Mouse (Mus musculus) kidney, postnatal 0 days (tissue): ENCODE measurements at regions not wholly inside any gene's neighbourhood (a gene's known extent, or its start where the extent isn't known, plus 50 kb on each side); places are given as distances from the start of the nearest gene placed in this dataset.

Source experiments
- ATAC-seq: fragments of 200-750 bp; cut with Nextera tagmentation; replicated peaks from 2 replicates; pipeline ENCODE4 v1.8.0; 2017; ENCODE audit warnings: low read depth, moderate number of reproducible peaks, moderate TSS enrichment, moderate library complexity; ENCODE audit not compliant: low FRiP score
- DNase-seq: peaks from one replicate; pipeline ENCODE4 v3.0.0-alpha.2; 2016; ENCODE audit warnings: low spot score
- H3K27ac ChIP-seq: fragments of 300-500 bp; sonication (generic); 2 replicates; pipeline ENCODE4 v1.5.1; 2014; ENCODE audit warnings: mild to moderate bottlenecking
- H3K27me3 ChIP-seq: fragments of 300-500 bp; sonication (generic); 2 replicates; pipeline ENCODE4 v1.6.1; 2014; ENCODE audit warnings: low read length, mixed read lengths; ENCODE audit not compliant: insufficient read depth
- H3K36me3 ChIP-seq: fragments of 300-500 bp; sonication (generic); 2 replicates; pipeline ENCODE4 v1.6.1; 2014; ENCODE audit warnings: low read length, mixed read lengths; ENCODE audit not compliant: insufficient read depth
- H3K4me1 ChIP-seq: fragments of 300-500 bp; sonication (generic); replicated peaks from 2 replicates; pipeline ENCODE4 v1.6.1; 2014; ENCODE audit warnings: antibody characterized with exemption, low read length, mixed read lengths; ENCODE audit not compliant: insufficient read depth
- H3K4me2 ChIP-seq: fragments of 300-500 bp; sonication (generic); 2 replicates; pipeline ENCODE4 v1.6.1; 2014; ENCODE audit warnings: mild to moderate bottlenecking, low read length, moderate library complexity, mixed read lengths
- H3K4me3 ChIP-seq: fragments of 300-500 bp; sonication (generic); replicated peaks from 2 replicates; pipeline ENCODE4 v1.5.1; 2014; ENCODE audit warnings: low read depth, low read length
- H3K9ac ChIP-seq: fragments of 300-500 bp; sonication (generic); 2 replicates; pipeline ENCODE4 v1.6.1; 2014; ENCODE audit warnings: low read depth, low read length
- H3K9me3 ChIP-seq: fragments of 300-500 bp; sonication (generic); replicated peaks from 2 replicates; pipeline ENCODE4 v1.6.1; 2016; ENCODE audit warnings: low read length, inconsistent platforms, mixed read lengths
- CTCF ChIP-seq: IDR thresholded peaks from 2 replicates; pipeline ENCODE4 v1.5.1; 2016; ENCODE audit warnings: antibody characterized with exemption, low read depth, mild to moderate bottlenecking, moderate library complexity
- WGBS: fragments of 180-500 bp; shearing (Covaris S2); extraction: QIAGEN DNeasy Blood & Tissue Kit; methylation state at CpG from one replicate; pipeline ENCODE4 v1.1.7; 2014; 5-methylcytosine and 5-hydroxymethylcytosine counted together

GRCm38 (mm10) chr7:118042914-118043313, 73.1 kb downstream of the Rps15a start:
- Histone ChIP-seq H3K4me2 (no peak overlapping the region), H3K27ac (no peak overlapping the region), H3K9ac (no peak overlapping the region), H3K9me3 (no peaks in the 10 kb centered on the region), H3K27me3 (no peaks in the 10 kb centered on the region), H3K36me3 (no peaks in the 10 kb centered on the region), H3K4me3 (no peak overlapping the region), H3K4me1 (no peaks in the 10 kb centered on the region)
- ATAC-seq (0 out of 2 replicates have a peak, but pooled peaks have one; percentile 29), DNase-seq (no peak)
- TF ChIP-seq CTCF = no peak
- 64% methylated on average over 10 of the region's 10 CpGs for WGBS

GRCm38 (mm10) chr7:118039862-118040261, 76.1 kb downstream of the Rps15a start:
- Histone ChIP-seq H3K9ac (no peak overlapping the region), H3K27me3 (no peaks in the 10 kb centered on the region), H3K27ac (no peak overlapping the region), H3K4me1 (no peaks in the 10 kb centered on the region), H3K4me3 (no peak overlapping the region), H3K4me2 (no peak overlapping the region), H3K9me3 (no peaks in the 10 kb centered on the region), H3K36me3 (no peaks in the 10 kb centered on the region)
- ATAC-seq (no peak), DNase-seq (no peak)
- TF ChIP-seq CTCF = no peak
- WGBS = 47% methylated on average over 4 of the region's 4 CpGs

- 55% methylated on average over 3 of the region's 3 CpGs for WGBS
Measured at GRCm38 (mm10) chr7:118037062-118037461, 78.9 kb downstream of the Rps15a start.

GRCm38 (mm10) chr7:118026106-118026526, 89.9 kb downstream of the Rps15a start:
- Histone ChIP-seq H3K4me2 (no peak overlapping the region), H3K36me3 (no peaks in the 10 kb centered on the region), H3K4me3 (no peak overlapping the region), H3K27ac (no peak overlapping the region), H3K27me3 (no peaks in the 10 kb centered on the region), H3K9ac (no peak overlapping the region), H3K9me3 (no peaks in the 10 kb centered on the region), H3K4me1 (no peaks in the 10 kb centered on the region)
- ATAC-seq = no peak
- WGBS = 33% methylated on average over 10 of the region's 10 CpGs
- TF ChIP-seq CTCF = no peak
- no peak for DNase-seq

More at GRCm38 (mm10) chr7:118037062-118037461, 78.9 kb downstream of the Rps15a start:
- no peak for TF ChIP-seq CTCF
- Histone ChIP-seq H3K27ac (no peak overlapping the region), H3K4me2 (no peak overlapping the region), H3K4me3 (no peak overlapping the region), H3K9me3 (no peaks in the 10 kb centered on the region), H3K36me3 (no peaks in the 10 kb centered on the region), H3K4me1 (no peaks in the 10 kb centered on the region), H3K27me3 (no peaks in the 10 kb centered on the region), H3K9ac (no peak overlapping the region)
- DNase-seq (no peak), ATAC-seq (no peak)

- no peak overlapping the region for H3K4me2 ChIP-seq
- DNase-seq (no peak), ATAC-seq (no peak)
- TF ChIP-seq CTCF = no peak
- no peaks in the 10 kb centered on the region for H3K9me3 ChIP-seq
- no peaks in the 10 kb centered on the region for H3K36me3 ChIP-seq
- H3K4me1 ChIP-seq = no peaks in the 10 kb centered on the region
- no peak overlapping the region for H3K27ac ChIP-seq
- 88% methylated on average over 7 of the region's 7 CpGs for WGBS
- H3K4me3 ChIP-seq = no peak overlapping the region
- H3K9ac ChIP-seq = no peak overlapping the region
- no peaks in the 10 kb centered on the region for H3K27me3 ChIP-seq
Measured at GRCm38 (mm10) chr7:118004620-118005019, 111.4 kb downstream of the Rps15a start.

GRCm38 (mm10) chr7:118001881-118002280, 114.1 kb downstream of the Rps15a start:
- Histone ChIP-seq H3K27ac (no peak overlapping the region), H3K4me1 (no peaks in the 10 kb centered on the region), H3K4me2 (no peak overlapping the region), H3K9me3 (no peaks in the 10 kb centered on the region), H3K27me3 (no peaks in the 10 kb centered on the region), H3K9ac (no peak overlapping the region), H3K4me3 (no peak overlapping the region), H3K36me3 (no peaks in the 10 kb centered on the region)
- WGBS = 74% methylated on average over 3 of the region's 3 CpGs
- DNase-seq = no peak
- TF ChIP-seq CTCF = no peak
- no peak for ATAC-seq

GRCm38 (mm10) chr7:118001121-118001520, 114.9 kb downstream of the Rps15a start:
- H3K27me3 ChIP-seq = no peaks in the 10 kb centered on the region
- no peak overlapping the region for H3K4me2 ChIP-seq
- no peaks in the 10 kb centered on the region for H3K36me3 ChIP-seq
- 5% methylated on average over 4 of the region's 4 CpGs for WGBS
- H3K27ac ChIP-seq = no peak overlapping the region
- no peaks in the 10 kb centered on the region for H3K9me3 ChIP-seq
- no peak for TF ChIP-seq CTCF
- 0 out of 2 replicates have a peak, but pooled peaks have one; percentile 49 for ATAC-seq
- DNase-seq = peak; percentile 85
- no peak overlapping the region for H3K4me3 ChIP-seq
- H3K4me1 ChIP-seq = no peaks in the 10 kb centered on the region
- no peak overlapping the region for H3K9ac ChIP-seq
